Mouse (Mus musculus) ES-Bruce4 (cell line): ENCODE measurements at regions not wholly inside any gene's neighbourhood (a gene's known extent, or its start where the extent isn't known, plus 50 kb on each side); places are given as distances from the start of the nearest gene placed in this dataset.

Source experiments
- CTCF ChIP-seq: IDR thresholded peaks from one replicate; pipeline ENCODE4 v1.8.1; 2011; ENCODE audit warnings: low read depth, low read length
- EP300 ChIP-seq: IDR thresholded peaks from 2 replicates; pipeline ENCODE4 v1.6.1; 2011; ENCODE audit warnings: low read depth, low read length; ENCODE audit not compliant: insufficient read depth
- POLR2A ChIP-seq: IDR thresholded peaks from one replicate; pipeline ENCODE4 v1.8.1; 2011; ENCODE audit warnings: low read length; ENCODE audit not compliant: insufficient read depth

GRCm38 (mm10) chr5:121064721-121065120, 54.8 kb upstream of the Rph3a start:
- TF ChIP-seq POLR2A = no peak
- no peak for TF ChIP-seq CTCF
- TF ChIP-seq EP300 = no peak
